Comparison of ENCODE assay signal across 30 mouse cellular contexts in the genomic region with DNA sequence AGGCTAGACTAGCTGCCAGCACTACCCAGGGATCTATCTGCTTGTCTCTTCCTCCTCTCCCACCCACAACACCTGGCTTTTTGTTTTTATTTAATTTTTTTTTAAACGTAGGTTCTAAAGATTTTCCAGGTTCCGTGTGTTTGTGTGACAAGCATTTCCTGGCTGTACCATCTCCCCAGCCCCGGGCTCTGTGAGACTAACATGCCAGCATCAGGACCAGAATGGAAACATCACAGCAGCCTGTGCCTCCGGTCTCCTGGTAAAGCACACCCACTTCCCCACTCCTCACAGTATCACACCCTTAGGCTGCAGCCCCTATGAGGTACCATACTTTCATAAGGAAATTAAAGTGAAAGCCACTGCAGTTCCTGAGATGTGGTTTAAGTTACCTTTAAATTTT. TPM values are rescaled to one million over a fixed set of nuclear protein-coding genes. Genes with fewer than 3 reads are reported as not detected.
DNase-seq lines count a peak whose midpoint lies in the region; ATAC-seq and TF ChIP-seq lines count a peak whose summit lies in the region.
"Had no signal": no experiment of that assay in that cellular context is flagged by ENCODE, and none has a peak within 500 bp of the region (broad histone marks: within the 10 kb centered on the region; RNA-seq: fewer than 3 reads in every experiment).

No protein-coding gene starts in this region.

- TF ChIP-seq CTCF in heart, adult 2 months (IDR thresholded peaks at IDR 0.05) = no peak

- TF ChIP-seq EP300 in heart, adult 2 months (IDR thresholded peaks at IDR 0.05; ENCODE audit: insufficient read depth, low read depth, low read length) = no peak

- WGBS in heart, embryonic 10.5 days = 40% methylated on average over 4 of the region's 4 CpGs
- WGBS in heart, adult 2 months = 66% methylated on average over 4 of the region's 4 CpGs
- WGBS in heart, embryonic 13.5 days = 56% methylated on average over 4 of the region's 4 CpGs
- WGBS in midbrain, embryonic 10.5 days = 78% methylated on average over 4 of the region's 4 CpGs
- WGBS in midbrain, embryonic 15.5 days = 77% methylated on average over 4 of the region's 4 CpGs
- WGBS in forebrain, embryonic 15.5 days = 71% methylated on average over 4 of the region's 4 CpGs

- H3K27ac ChIP-seq in heart, embryonic 10.5 days = peak overlapping the region; percentile 49; the same call in 1 of the 2 replicates
- H3K27ac ChIP-seq in heart, adult 2 months = no peak overlapping the region
- H3K27ac ChIP-seq in heart, embryonic 13.5 days (replicated peaks) = peak overlapping the region; percentile 26; the same call in 1 of the 2 replicates
- H3K27ac ChIP-seq in midbrain, embryonic 10.5 days (replicated peaks) = 0 out of 2 replicates have a peak overlapping the region, but pooled peaks have one; percentile 17
- H3K27ac ChIP-seq in midbrain, embryonic 15.5 days = no peak overlapping the region
- no peak overlapping the region for H3K27ac ChIP-seq in forebrain, embryonic 15.5 days (replicated peaks)
- H3K27ac ChIP-seq: embryonic facial prominence, embryonic 12.5 days; embryonic facial prominence, embryonic 15.5 days; gastrocnemius, adult 2 months; hindbrain, embryonic 10.5 days; hindbrain, embryonic 13.5 days; intestine, embryonic 15.5 days had no signal

- intact Hi-C loops in heart, adult 2 months (cut with DNase I) = no loop called here

- no peak for TF ChIP-seq POLR2A in heart, adult 2 months (IDR thresholded peaks at IDR 0.05; ENCODE audit: insufficient read depth, low read depth, low read length)

- H3K9ac ChIP-seq in heart, adult 2 months (ENCODE audit: low read depth, low read length) = no peak overlapping the region
- H3K9ac ChIP-seq in heart, embryonic 13.5 days = no peak overlapping the region
- no peak overlapping the region for H3K9ac ChIP-seq in midbrain, embryonic 15.5 days
- no peak overlapping the region for H3K9ac ChIP-seq in forebrain, embryonic 15.5 days (replicated peaks)
- H3K9ac ChIP-seq: embryonic facial prominence, embryonic 12.5 days; embryonic facial prominence, embryonic 15.5 days; hindbrain, embryonic 13.5 days; intestine, embryonic 15.5 days had no signal

- no peak overlapping the region for H3K4me3 ChIP-seq in heart, embryonic 10.5 days
- no peak overlapping the region for H3K4me3 ChIP-seq in heart, adult 2 months
- H3K4me3 ChIP-seq in heart, embryonic 13.5 days = no peak overlapping the region
- H3K4me3 ChIP-seq in midbrain, embryonic 10.5 days = no peak overlapping the region
- no peak overlapping the region for H3K4me3 ChIP-seq in midbrain, embryonic 15.5 days
- H3K4me3 ChIP-seq in forebrain, embryonic 15.5 days = no peak overlapping the region
- H3K4me3 ChIP-seq: embryonic facial prominence, embryonic 12.5 days; embryonic facial prominence, embryonic 15.5 days; gastrocnemius, adult 2 months; hindbrain, embryonic 10.5 days; hindbrain, embryonic 13.5 days; intestine, embryonic 15.5 days had no signal

- DNase-seq in heart, embryonic 10.5 days (ENCODE audit: low spot score) = peak; percentile 30
- no peak for DNase-seq in heart, adult 2 months
- DNase-seq in heart, postnatal 4 days = no peak
- no peak for DNase-seq in midbrain, embryonic 10.5 days (ENCODE audit: low spot score)
- DNase-seq: adrenal gland, adult 2 months; adrenal gland, postnatal 14 days; cerebellum, adult 11 months; cerebellum, adult 2 months; cerebellum, adult 9-11 months; cerebellum, postnatal 25 days; gastrocnemius, adult 2 months; gastrocnemius, postnatal 14 days; kidney, adult 11 months had no signal

- H3K36me3 ChIP-seq in heart, embryonic 10.5 days = no peaks in the 10 kb centered on the region
- H3K36me3 ChIP-seq in heart, adult 2 months (ENCODE audit: control insufficient read depth, insufficient read depth, low read length) = peaks cover 2% of the 10 kb centered on the region
- no peaks in the 10 kb centered on the region for H3K36me3 ChIP-seq in heart, embryonic 13.5 days
- H3K36me3 ChIP-seq in midbrain, embryonic 10.5 days = no peaks in the 10 kb centered on the region
- H3K36me3 ChIP-seq in midbrain, embryonic 15.5 days (replicated peaks) = no peaks in the 10 kb centered on the region
- H3K36me3 ChIP-seq in forebrain, embryonic 15.5 days = no peaks in the 10 kb centered on the region
- H3K36me3 ChIP-seq: embryonic facial prominence, embryonic 12.5 days; embryonic facial prominence, embryonic 15.5 days; hindbrain, embryonic 10.5 days; hindbrain, embryonic 13.5 days; intestine, embryonic 15.5 days had no signal

- H3K79me2 ChIP-seq in heart, adult 2 months (replicated peaks; ENCODE audit: control insufficient read depth, insufficient read depth, low read length) = no peaks in the 10 kb centered on the region

- H3K4me2 ChIP-seq in heart, embryonic 13.5 days = no peak overlapping the region
- H3K4me2 ChIP-seq in midbrain, embryonic 15.5 days = no peak overlapping the region
- H3K4me2 ChIP-seq in forebrain, embryonic 15.5 days (replicated peaks) = no peak overlapping the region
- H3K4me2 ChIP-seq: embryonic facial prominence, embryonic 12.5 days; embryonic facial prominence, embryonic 15.5 days; hindbrain, embryonic 13.5 days; intestine, embryonic 15.5 days had no signal

- H3K4me1 ChIP-seq in heart, embryonic 10.5 days = peaks cover 48% of the 10 kb centered on the region
- H3K4me1 ChIP-seq in heart, adult 2 months (ENCODE audit: control insufficient read depth, insufficient read depth, low read length) = peaks cover 4% of the 10 kb centered on the region
- H3K4me1 ChIP-seq in heart, embryonic 13.5 days = peaks cover 51% of the 10 kb centered on the region
- peaks cover 52% of the 10 kb centered on the region for H3K4me1 ChIP-seq in midbrain, embryonic 10.5 days
- H3K4me1 ChIP-seq in midbrain, embryonic 15.5 days = peaks cover 26% of the 10 kb centered on the region
- peaks cover 38% of the 10 kb centered on the region for H3K4me1 ChIP-seq in forebrain, embryonic 15.5 days

- no peaks in the 10 kb centered on the region for H3K9me3 ChIP-seq in heart, embryonic 10.5 days
- H3K9me3 ChIP-seq in heart, embryonic 13.5 days = no peaks in the 10 kb centered on the region
- no peaks in the 10 kb centered on the region for H3K9me3 ChIP-seq in midbrain, embryonic 10.5 days (replicated peaks)
- no peaks in the 10 kb centered on the region for H3K9me3 ChIP-seq in midbrain, embryonic 15.5 days
- no peaks in the 10 kb centered on the region for H3K9me3 ChIP-seq in forebrain, embryonic 15.5 days
- H3K9me3 ChIP-seq: embryonic facial prominence, embryonic 12.5 days; embryonic facial prominence, embryonic 15.5 days; hindbrain, embryonic 10.5 days; hindbrain, embryonic 13.5 days; intestine, embryonic 15.5 days had no signal

- ATAC-seq in heart, embryonic 13.5 days (ENCODE audit: extremely low read depth, insufficient number of reproducible peaks, low FRiP score, low TSS enrichment) = no peak
- ATAC-seq in midbrain, embryonic 15.5 days (replicated peaks) = no peak
- ATAC-seq in forebrain, embryonic 15.5 days (replicated peaks) = no peak
- ATAC-seq: CD4-positive, CD25-positive, alpha-beta regulatory T cell, adult 4 months; forebrain, embryonic 14.5 days; hindbrain, embryonic 16.5 days; intestine, embryonic 15.5 days had no signal

- no peaks in the 10 kb centered on the region for H3K27me3 ChIP-seq in heart, embryonic 10.5 days (ENCODE audit: insufficient read depth, poor library complexity, severe bottlenecking)
- no peaks in the 10 kb centered on the region for H3K27me3 ChIP-seq in heart, adult 2 months (ENCODE audit: control insufficient read depth, insufficient read depth, low read length)
- H3K27me3 ChIP-seq in heart, embryonic 13.5 days (replicated peaks) = no peaks in the 10 kb centered on the region
- H3K27me3 ChIP-seq in midbrain, embryonic 10.5 days (ENCODE audit: low read depth, poor library complexity, severe bottlenecking) = no peaks in the 10 kb centered on the region
- H3K27me3 ChIP-seq in midbrain, embryonic 15.5 days (replicated peaks) = no peaks in the 10 kb centered on the region
- H3K27me3 ChIP-seq in forebrain, embryonic 15.5 days = no peaks in the 10 kb centered on the region
- H3K27me3 ChIP-seq: embryonic facial prominence, embryonic 12.5 days; embryonic facial prominence, embryonic 15.5 days; hindbrain, embryonic 13.5 days; intestine, embryonic 15.5 days had no signal

RNA-seq across cellular contexts. Expression of a gene that starts 16.1 kb away (rescaled TPM):
- polyA plus RNA-seq in heart, embryonic 10.5 days (2016; fragmentation: Nextera tagmentation; extraction: Ambion mirVana) = 0.23 and 0.40 TPM in 2 replicates
- total RNA-seq in heart, adult 2 months (2021) = not detected
- 0.08 and 0.38 TPM in 2 replicates for polyA plus RNA-seq in heart, adult 2 months (2012; rRNA removed)
- polyA plus RNA-seq in heart, embryonic 13.5 days (2015; fragmentation: Nextera tagmentation; extraction: Ambion mirVana) = 0.36 TPM in 1 of 2 replicates, not detected in the other
- total RNA-seq in heart, postnatal 4 days (2021) = under 1 TPM in 1 of 2 experiments, not detected in 1; 0.09 TPM
- polyA plus RNA-seq in midbrain, embryonic 10.5 days (2016; fragmentation: Nextera tagmentation; extraction: Ambion mirVana) = 0.41 TPM in 1 of 2 replicates, not detected in the other
- 0.34 and 0.58 TPM in 2 replicates for polyA plus RNA-seq in midbrain, embryonic 15.5 days (2015; fragmentation: Nextera tagmentation; extraction: Ambion mirVana)
- 0.34 and 0.50 TPM in 2 replicates for polyA plus RNA-seq in forebrain, embryonic 15.5 days (2015; fragmentation: Nextera tagmentation; extraction: Ambion mirVana)
- total RNA-seq: adrenal gland, adult 2 months; adrenal gland, postnatal 14 days; common myeloid progenitor, adult 5-6 weeks; gastrocnemius, adult 2 months; gastrocnemius, postnatal 14 days; gastrocnemius, postnatal 4 days; heart, adult 8-10 months; heart, postnatal 25 days; MEL had no signal
- polyA plus RNA-seq: adrenal gland, adult 2 months; CD4-positive, CD25-positive, alpha-beta regulatory T cell, adult 4 months; forebrain, embryonic 11.5 days; intestine, embryonic 15.5 days had no signal

Comparison
In these comparisons a context has a peak if more than half of its experiments do, and no peak if none do; other contexts are left out.
1. H3K27ac ChIP-seq: peak in heart, embryonic 10.5 days (single experiment), heart, embryonic 13.5 days (single experiment) and midbrain, embryonic 10.5 days (single experiment); none in heart, adult 2 months (single experiment), midbrain, embryonic 15.5 days (single experiment) and forebrain, embryonic 15.5 days (single experiment).